Mouse (Mus musculus) brain, embryonic 14.5 days (tissue): ENCODE data around the gene Gria4.

Experiments used
- CTCF ChIP-seq: fragments of 200-500 bp; IDR thresholded peaks from 2 replicates; pipeline ENCODE4 v1.5.1; 2012; ENCODE audit warnings: inconsistent platforms, mild to moderate bottlenecking, moderate library complexity, borderline replicate concordance; ENCODE audit not compliant: insufficient read depth, insufficient read length; ENCODE audit errors: extremely low read depth
- POLR2A ChIP-seq: fragments of 200-500 bp; IDR thresholded peaks from 2 replicates; pipeline ENCODE4 v1.6.1; 2012; ENCODE audit warnings: mild to moderate bottlenecking, inconsistent platforms, borderline replicate concordance; ENCODE audit not compliant: poor library complexity, insufficient read depth, insufficient read length, severe bottlenecking; ENCODE audit errors: extremely low read depth

DNA sequence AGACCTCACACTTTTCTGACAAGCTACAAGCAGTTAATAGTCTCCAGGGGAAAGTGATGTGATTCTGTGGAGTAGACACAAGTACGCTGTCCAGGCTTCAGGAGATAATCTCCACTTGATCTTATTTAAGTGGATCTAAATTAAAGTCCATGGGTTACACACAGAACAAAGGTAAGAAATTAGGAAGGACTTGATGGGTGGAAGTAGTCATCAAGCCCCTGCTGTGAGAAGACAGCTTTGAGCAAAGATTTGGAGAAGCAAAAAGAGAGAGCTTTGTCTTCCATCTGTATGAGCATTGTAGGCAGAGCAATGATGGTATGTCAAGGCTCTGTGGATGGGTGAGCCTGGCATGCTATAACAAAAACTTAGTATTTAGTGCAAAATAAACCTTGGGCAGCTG, 141.7 kb downstream of the Gria4 start:
- TF ChIP-seq CTCF (no peak), POLR2A (no peak)
